Mouse (Mus musculus): Measurements from ENCODE around the gene Rsph1.

- TF ChIP-seq POLR2A (IDR thresholded peaks at IDR 0.05; ENCODE audit: low read depth, low read length) (no peak), EP300 (IDR thresholded peaks at IDR 0.05; ENCODE audit: low read length) (no peak), ZMIZ1 (IDR thresholded peaks at IDR 0.05; ENCODE audit: low read depth, low read length) (no peak), RAD21 (IDR thresholded peaks at IDR 0.05; ENCODE audit: low read depth, low read length) (no peak), CTCF (conservative IDR thresholded peaks at IDR 0.05 in 1 of 2, IDR thresholded peaks at IDR 0.05 in 1 of 2; ENCODE audit: low read depth in 2 of 2, low read length in 2 of 2) (no peak), HCFC1 (IDR thresholded peaks at IDR 0.05; ENCODE audit: low read depth, low read length) (no peak), PAX5 (IDR thresholded peaks at IDR 0.05; ENCODE audit: low read length) (no peak)
Observed at GRCm38 (mm10) chr17:31280269-31280668, 3.1 kb upstream of the Rsph1 start.
